Mouse (Mus musculus) small intestine, adult 2 months (tissue): ENCODE data around the gene Pam16.

Source experiments
- CTCF ChIP-seq: fragments of 200-500 bp; IDR thresholded peaks from 2 replicates; pipeline ENCODE4 v1.5.1; 2012; ENCODE audit warnings: low read depth, mild to moderate bottlenecking, control low read depth, inconsistent platforms, low read length, moderate library complexity, mixed read lengths; ENCODE audit not compliant: insufficient replicate concordance, insufficient read length; ENCODE audit errors: extremely low read depth
- POLR2A ChIP-seq: fragments of 200-500 bp; IDR thresholded peaks from 2 replicates; pipeline ENCODE4 v1.6.1; 2012; ENCODE audit warnings: low read depth, mild to moderate bottlenecking, control low read depth, inconsistent platforms, low read length, moderate library complexity

GRCm38 (mm10) chr16:4615297-4615696, 9.5 kb downstream of the Pam16 start:
- TF ChIP-seq POLR2A (no peak), CTCF (no peak)
